Mouse (Mus musculus) telencephalon, adult 2 months (tissue): ENCODE results near the gene Gm853.

Source experiments
- DNase-seq: peaks from one replicate; pipeline ENCODE4 v3.0.0-alpha.2; 2011; ENCODE audit warnings: low read depth, low spot score

Gm853 gene

GRCm38 (mm10) chr4:130174335-130175031 is 47.7 kb downstream of the Gm853 start:
- no peak for DNase-seq

- no peak for DNase-seq
These were observed 48.3 kb downstream of the Gm853 start for GRCm38 (mm10) chr4:130173911-130174311.

DNA sequence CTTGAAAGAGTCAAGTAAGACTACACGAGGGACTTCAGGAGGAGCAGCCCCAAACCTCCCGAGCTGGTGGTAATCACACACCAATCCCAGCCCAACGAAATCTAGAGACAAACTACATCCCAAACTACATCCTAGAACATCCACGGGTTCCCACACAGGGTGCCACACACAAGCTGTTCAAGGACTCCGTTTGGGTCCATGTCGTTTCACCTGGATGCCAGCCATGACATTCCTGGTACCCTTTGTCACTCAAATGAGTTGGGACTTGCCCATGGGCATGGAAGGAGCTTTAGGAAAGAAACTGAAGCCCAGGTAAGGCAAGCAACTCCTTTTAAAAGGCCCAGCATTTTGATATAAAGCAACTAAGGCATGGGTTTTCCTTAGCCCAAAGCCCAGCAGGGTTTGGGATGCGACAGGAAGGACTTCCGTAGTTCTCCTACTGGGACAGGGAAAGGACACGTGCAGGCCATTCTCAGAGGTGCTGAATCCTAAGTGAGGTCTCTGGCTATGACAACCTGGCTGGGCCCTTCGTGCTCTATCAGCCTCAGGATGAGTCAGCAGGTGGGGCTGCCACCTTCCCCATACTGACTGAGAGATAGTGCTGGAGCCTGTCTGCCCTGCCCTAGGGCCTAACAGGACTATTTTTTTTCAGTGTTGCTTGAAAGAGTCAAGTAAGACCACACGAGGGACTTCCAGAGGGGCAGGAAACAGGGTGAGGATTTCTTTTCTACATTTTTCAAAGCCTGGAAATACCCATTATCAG is 49.0 kb downstream of the Gm853 start:
- no peak for DNase-seq

DNA sequence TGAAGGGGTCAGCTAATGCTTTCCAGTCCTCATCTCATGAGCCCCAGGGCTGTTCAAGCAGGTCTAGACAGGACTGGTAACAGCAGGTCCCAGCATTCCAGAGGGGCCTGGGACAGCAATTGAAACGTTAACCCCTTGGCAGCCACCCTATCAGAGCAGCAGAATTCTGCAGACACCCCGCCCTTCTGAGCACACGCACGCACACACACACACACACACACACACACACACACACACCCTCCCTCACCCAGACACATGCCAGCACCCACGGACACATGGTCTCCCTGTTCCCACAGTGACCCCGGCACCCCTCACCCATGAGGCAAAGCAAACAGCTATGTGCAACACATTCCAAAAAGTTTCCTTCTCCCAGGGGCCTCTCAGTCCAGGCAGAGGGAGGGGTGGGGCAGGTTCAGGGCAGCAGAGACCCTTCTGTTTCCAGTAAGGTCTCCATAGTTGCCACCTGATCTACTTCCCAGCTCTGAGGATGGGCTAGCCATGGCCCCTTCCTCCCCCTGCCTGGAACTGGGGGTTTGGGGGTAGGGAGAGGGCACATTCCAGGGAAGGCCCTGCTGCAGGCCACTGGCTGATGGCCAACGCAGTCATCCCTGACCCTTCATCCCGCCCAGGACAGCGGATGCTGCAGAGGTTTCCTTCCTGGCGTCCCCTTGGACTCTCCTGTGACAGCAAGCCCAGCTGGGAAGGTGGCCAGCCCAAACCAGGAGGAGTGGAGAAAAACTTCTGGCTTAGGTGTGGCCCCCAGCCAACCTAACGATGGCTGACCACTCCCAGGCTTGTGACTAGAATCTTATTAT is 50.0 kb downstream of the Gm853 start:
- DNase-seq = no peak

DNA sequence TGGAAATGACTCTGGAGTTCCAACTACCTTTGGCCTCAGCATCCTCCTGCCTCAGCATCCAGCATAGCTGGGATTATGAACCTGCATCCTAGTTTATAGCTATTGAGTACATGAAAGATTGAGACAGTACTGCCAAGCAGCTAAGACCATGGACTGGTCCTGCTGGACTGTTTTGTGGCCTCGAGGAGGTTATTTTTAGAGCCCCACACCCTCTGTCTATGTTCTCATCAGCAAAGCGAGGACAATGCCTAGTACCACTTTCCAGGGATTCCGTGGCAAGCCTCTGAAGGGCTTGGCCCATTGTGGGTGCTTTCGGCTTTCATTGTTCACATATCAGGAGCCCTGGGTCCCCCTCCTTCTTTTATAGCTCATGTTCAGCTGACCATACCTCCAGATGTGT is 51.8 kb downstream of the Gm853 start:
- DNase-seq = no peak

GRCm38 (mm10) chr4:130169411-130169971 is 52.7 kb downstream of the Gm853 start:
- DNase-seq = no peak

DNA sequence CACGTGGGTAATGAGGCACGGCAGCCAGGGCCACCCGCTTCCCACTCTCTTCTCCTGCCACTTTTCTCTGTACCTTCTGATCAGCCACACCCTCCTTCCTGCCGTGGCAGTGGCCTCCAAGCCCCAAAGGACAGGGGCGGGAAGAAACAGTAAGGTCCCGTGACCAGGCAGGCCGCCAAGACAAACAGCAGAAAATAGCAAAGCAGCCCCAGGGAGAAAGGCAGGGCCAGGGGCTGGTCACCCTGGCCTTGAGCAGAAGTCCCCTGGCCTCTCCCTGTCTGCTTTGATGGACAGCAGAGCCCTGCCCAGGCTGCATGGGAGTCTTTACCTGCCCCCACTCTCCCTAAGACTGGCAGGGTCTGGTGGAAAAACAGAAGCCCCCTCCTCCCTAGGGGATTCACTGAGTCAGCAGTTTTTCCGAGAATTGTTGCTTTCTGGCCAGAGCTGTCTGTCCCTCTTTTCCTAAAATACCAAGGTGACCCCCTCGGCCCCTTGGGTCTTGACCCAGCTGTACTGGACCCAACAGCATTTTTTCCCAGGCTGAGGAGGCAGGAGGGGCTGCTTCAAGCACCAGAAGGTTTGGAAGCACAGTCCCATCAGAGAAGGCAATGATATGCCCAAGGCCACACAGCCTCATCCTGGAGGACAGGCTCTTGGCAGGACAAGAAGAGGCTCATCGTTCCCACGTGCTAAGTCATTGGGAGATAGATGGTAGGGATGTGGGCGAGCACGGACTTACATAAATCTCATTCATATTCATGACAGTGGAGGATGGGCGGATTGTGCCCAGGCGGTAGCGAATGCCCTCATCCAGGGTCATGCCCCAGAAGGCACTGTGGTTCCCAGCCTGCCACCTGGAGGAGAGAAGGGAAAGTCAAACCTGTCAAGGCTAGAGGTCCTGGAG is 53.7 kb downstream of the Gm853 start:
- DNase-seq = no peak

- DNase-seq = no peak
These were observed 54.4 kb downstream of the Gm853 start for GRCm38 (mm10) chr4:130167814-130168213.

DNA sequence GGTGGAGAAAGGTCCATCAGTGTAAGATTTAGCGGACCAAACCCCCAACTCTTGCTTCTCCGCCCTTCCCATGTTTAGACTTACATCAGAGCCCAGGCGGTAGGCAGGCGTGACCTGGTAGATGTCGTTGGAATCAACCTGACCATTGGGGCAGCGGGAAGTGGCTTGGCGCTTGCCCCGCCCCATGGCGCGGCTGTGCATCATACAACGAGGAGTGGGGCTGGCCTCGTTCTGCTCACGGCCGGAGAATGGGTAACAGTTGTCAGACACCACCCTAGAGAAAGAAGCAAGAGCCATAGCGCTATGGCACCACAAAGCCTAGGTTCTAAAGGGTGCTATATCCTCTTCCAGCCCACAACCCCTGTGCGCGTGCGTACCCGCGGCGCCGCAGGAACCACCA is 54.9 kb downstream of the Gm853 start:
- no peak for DNase-seq

DNA sequence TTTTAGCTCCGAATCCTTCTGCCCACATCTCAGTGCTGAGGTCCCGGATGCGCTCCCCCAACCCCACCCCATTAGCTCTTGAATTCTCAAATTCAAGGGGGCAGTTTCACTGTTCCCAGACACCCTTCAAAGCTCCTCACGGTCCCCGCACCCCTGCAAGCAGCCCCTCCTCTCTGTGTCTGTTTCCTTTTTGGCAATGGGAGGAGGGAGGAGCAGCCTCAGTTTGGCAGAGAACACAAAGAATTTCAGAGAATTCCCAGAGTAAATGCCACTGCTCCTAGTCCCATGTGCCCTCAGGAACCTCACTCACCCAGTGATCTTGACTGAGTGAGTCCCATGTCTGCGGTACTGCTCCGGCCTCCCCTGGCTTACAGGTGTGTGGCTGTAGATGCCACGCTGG is 55.6 kb downstream of the Gm853 start:
- no peak for DNase-seq

DNA sequence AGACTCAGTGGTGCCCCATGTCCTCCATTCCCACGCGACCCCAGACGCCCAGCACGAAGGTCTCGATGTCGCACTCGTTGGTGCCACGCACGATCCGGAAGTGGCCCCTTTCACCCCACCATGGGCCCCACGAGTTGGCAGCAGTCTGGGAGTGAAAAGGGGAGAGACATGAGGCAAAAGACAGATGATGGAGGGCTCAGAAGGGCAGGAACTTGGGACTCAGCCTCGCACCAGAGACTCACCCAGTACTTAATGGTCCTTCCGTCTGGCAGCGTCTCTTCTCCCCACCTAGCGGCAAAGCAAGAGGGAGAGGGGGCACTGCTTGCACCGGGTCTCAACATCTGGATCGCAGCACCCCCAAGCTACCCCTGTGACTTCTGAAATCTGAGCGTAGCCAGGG is 56.1 kb downstream of the Gm853 start:
- no peak for DNase-seq

DNA sequence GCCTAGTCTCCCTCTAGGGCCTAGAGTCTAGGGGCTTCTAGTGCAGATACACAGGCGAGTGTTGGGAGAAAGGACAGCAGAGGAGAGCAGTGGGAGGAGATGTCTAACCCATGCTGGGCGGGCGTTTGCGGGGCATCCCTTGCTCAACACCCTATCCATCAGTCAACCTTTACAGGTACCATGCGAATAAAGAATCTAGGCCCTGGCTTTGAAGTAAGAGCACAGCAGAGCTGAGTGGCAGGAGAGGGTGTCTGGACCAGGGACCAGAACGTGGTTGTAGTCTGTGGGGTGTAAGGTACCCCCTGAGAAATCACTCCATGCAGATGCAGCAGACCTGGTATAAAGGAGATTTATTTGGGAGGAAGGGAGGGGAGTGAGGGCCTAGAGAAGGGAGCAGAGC is 58.1 kb downstream of the Gm853 start:
- no peak for DNase-seq

GRCm38 (mm10) chr4:130163391-130163861 is 58.8 kb downstream of the Gm853 start:
- DNase-seq = no peak

DNA sequence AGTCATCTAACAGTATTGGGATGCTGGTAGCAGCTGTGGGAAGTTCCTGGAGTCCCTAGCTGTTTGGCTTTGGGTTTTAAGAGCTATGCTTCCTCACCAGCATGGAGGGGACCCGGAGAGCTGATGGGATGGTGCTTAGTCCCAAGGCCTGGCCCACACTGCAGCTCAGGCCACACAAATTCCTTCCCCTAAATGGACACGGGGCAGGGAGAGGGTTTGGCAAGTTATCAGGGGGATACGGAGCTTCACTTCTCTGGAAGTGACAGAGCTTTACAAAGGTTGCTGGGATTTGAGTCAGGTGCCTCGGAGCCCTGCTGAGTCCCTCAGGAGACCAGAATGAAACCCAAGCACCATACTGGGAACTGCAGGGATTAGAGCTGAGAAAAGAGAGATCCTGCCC is 60.9 kb downstream of the Gm853 start:
- no peak for DNase-seq
